Mouse (Mus musculus) T-helper 17 cell (primary cell): ENCODE measurements around the gene Ciao2a.

Source experiments
- in situ Hi-C, 2 experiments: fragments of 300-600 bp; cut with MboI, MseI; formaldehyde crosslinking; loops; 1 replicate in 1 of 2; 2 replicates in 1 of 2; pipeline ENCODE4 v1.15.1; 2025; ENCODE audit warnings: high pct_unique_total_duplicates in 2 of 2

The Ciao2a gene

DNA sequence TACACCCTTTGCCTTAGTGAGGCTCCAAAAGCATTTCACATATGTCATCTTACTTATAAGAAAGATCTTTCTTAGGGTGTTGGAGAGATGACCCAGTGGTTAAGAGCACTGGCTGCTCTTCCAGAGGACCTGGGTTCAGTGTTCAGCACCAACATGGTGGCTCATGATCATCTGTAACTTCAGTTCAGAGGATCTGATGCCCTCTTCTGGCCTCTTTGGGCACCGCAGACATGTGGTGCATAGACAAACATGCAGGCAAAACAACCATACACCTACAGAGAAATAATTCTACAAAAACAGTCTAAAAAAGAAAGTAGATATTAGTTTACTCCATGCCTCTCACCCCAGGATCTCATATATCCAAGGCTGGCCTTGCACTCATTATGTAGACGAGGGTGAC lies 33.7 kb downstream of the Ciao2a start:
- in situ Hi-C loops = loop anchor here in 1 of 2 experiments (25.0 kb wide), 1 partner anchor 1627 kb away; no protein-coding TSS in a partner anchor

DNA sequence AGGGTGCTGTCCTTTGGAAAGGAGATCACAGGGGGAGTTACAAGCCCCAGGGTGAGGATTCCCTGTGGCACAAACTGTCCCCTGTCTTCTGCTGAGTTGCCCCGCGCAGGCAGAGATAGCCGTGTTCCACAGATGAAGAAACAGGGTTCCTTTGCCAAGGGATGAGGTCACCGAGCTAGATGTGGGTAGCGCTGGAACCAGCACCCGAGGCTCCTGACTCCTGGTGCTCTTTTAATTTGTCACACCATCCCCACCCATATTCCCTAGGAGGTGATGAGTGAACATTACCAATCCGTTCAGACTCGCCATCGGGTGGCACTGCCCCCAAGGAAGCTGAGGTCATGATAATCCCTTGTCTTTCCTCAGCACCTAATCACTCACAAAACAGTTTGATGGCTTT lies 36.6 kb downstream of the Ciao2a start:
- in situ Hi-C loops = loop anchor here in 1 of 2 experiments (25.0 kb wide), 1 partner anchor 1624 kb away; no protein-coding TSS in a partner anchor

DNA sequence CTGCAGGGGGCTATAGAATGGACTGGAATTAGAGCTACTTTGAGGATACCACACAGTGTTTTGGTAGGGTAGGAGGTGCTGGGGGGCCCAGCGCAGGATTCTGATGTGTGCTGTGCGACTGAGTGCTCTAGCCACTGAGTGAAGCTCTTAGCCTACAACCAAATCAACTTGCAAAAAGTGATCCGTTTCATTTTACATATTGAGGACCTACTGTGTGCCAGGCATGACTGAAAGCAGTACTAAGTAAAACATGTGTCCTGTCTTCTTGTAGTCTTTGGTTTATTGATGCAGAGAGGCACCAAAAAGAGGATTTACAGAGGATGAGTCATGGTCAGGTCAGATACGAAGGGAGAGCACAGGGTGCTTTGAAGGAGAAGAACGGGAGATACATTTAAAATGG lies 40.8 kb downstream of the Ciao2a start:
- in situ Hi-C loops = loop anchor here in 1 of 2 experiments (25.0 kb wide), 1 partner anchor 1620 kb away; no protein-coding TSS in a partner anchor

DNA sequence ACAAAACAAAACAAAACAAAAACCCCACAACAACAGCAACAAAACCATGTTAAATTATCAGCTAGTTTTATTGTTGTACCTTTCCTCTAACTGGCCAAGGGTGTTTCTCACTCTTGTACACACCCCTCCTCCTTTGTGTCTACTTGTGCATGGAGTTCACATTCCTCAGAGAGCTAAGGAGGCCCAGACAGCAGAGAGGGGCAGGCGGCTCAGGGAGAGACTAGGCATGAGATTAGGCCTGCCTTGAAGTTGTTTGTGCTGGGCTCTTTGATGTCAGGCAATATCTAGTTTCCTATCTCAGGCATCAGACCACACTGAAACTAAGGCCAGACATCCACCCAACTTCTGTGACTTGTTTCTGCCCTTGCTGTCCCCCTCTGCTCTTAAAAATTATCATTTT lies 41.8 kb downstream of the Ciao2a start:
- in situ Hi-C loops = loop anchor here in 1 of 2 experiments (25.0 kb wide), 1 partner anchor 1619 kb away; no protein-coding TSS in a partner anchor

DNA sequence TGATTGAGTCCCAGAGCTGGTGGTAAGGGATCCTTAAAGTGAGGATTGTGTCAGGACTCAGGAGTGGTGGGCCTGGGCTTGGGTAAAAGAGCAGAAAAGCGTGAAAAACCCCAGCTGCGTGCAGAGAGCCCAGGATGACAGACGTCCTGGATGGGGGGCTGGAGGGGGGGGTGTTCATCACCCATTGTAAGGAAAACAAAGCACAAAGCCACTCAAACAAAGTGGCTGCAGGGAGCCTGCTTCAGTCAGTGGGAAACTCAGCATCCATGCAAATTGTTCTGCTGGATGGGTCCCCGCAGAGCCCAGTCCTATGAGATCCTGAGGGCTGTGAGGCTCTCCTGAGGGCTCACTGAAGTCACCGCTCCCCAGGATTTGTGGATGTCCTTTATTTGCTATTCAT lies 44.1 kb downstream of the Ciao2a start:
- in situ Hi-C loops = loop anchor here in 1 of 2 experiments (25.0 kb wide), 1 partner anchor 1617 kb away; no protein-coding TSS in a partner anchor

DNA sequence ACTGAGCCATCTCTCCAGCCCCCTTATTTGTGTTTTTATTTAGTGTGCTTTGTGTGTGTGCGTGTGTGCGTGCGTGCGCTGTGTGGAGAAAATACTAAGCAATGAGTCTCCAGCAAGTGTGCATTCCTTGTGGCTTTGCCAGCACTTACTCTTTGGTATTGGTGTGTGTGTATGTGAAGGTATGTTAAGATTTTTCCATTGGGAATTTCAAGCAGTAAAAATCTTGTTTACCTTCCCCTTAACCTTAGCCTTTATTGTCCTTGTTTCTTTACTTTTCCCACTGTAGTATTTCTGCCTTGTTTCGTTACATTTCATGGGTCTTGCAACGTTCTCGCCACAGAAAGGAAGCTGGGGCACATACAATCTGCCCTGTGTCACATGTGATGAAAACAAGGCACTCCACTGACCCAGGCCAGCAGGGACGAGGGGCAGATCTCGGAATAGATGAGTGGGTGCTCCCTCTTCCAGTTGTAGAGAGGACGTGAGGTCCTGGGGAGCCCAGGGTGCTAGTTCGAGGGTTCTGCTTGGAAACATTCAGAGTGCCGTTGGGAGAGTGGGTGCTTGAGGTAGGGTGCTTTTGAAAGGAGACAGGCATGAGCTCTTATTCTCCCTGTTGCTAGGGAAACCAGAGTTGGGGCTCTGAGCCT lies 45.0 kb downstream of the Ciao2a start:
- in situ Hi-C loops = loop anchor here in 1 of 2 experiments (25.0 kb wide), 1 partner anchor 1616 kb away; no protein-coding TSS in a partner anchor

DNA sequence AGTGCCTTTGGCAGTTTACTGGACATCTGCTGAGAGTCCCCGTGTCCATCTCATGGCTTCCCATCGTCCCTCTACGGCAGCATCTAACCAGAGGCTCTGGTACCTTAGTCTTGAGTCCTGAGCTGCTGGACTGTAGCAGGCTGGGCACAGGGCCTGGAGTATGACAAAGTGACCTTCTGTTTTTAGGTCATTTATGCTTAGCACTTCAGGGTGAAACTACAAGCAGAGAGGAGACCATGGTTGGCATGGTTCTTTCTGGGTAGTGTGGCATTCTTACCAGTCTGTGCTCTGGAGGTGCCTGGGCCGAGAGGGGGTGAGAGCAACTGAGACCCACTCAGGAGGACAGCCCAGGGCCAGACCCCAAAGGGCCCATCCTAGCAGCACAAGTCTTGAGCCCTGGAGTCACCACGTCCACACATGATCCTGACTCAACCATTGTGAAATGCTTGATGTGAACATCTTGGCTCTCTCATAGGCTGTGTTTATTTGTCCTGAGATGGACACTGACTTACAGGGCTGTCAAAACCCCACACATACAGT lies 47.0 kb downstream of the Ciao2a start:
- in situ Hi-C loops = loop anchor here in 1 of 2 experiments (25.0 kb wide), 1 partner anchor 1614 kb away; no protein-coding TSS in a partner anchor

DNA sequence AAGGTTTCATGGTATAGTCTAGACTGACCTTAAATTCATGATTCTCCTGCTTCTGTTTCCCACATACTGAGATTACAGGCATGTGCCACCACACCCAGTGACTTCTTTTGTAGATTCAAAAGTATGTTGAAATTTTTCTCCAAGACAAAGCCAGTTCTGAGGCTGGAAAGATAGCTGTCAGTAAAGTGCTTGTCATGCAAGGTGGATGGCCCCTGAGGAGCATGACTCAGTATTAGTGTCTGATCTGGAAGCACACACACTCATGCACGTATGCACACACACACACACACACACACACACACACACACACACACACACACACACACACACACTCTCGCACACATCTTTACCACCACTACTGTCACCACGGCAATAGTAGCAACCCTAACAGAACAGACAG lies 48.6 kb downstream of the Ciao2a start:
- in situ Hi-C loops = loop anchor here in 1 of 2 experiments (25.0 kb wide), 1 partner anchor 1612 kb away; no protein-coding TSS in a partner anchor

DNA sequence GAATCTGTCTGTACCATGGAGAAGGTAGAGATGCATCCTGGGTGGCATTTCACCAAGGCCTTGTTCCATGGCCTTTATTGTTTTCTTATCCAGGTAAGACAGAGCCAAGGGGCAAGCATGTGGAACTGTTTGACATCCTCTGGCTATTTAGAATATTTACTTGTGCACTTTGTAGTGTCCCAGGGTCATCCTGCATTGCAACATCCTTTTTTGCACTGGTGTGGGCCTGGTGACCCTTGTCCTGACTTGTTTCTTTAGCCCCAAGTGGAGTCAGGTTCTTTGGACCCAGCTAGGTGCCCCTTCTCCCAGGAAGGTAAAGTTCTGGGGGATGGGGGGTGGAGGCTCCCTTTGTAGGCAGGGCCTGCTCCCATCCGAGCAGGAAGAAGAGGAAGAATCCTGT lies 51.6 kb downstream of the Ciao2a start:
- in situ Hi-C loops = no loop called here

DNA sequence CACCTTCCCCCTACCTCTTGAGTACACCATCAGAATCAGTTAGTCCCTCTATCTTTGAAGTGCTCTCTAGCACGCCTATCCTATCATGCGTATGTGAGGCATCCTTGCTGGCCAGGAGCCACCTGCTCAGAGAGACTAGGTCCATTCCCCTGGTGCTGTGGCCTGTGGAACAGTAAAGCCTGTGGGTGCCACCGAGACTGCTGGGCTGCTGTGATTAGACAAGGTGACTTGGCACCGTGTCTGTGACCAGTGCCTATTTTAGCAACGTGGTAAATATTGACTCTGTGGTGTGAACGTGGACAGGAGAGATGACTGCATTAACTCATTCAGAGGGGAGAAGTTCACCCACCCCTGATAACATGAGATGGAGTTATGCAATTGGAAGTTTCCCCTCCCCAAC lies 53.4 kb downstream of the Ciao2a start:
- in situ Hi-C loops = no loop called here

DNA sequence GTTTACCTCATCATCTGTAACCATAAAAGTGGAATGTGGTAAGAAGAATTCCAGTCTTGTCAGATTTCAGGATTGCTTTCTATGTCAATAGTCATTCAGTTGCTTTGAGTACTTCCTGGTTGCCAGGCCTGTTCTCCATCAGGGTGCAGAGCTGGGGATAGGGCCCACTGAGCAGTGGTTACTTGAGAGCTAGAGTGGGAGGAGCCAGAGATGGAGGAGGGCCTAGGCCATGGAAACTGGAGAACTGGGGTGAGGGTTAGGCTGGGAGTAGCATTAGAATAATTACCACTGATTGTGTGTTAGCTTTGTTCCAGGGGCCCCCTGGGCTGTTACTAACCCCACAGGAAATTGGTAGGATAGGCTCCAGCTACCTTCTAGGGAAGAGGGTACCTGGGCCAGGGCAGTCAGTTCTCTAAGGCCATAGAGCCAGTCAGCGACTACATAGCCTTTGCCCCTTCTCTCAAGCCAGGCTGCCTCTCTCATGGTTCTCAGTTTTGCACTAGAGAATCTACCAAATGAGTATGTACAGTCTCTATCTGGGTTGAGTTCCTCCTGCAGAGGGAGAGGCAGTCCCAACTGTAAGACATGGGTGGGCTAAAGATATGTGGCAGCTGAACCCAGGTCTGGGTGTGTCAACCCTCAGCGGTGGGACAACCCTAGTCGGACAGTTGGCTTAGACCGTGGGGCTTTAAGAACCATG lies 54.9 kb downstream of the Ciao2a start:
- in situ Hi-C loops = no loop called here

DNA sequence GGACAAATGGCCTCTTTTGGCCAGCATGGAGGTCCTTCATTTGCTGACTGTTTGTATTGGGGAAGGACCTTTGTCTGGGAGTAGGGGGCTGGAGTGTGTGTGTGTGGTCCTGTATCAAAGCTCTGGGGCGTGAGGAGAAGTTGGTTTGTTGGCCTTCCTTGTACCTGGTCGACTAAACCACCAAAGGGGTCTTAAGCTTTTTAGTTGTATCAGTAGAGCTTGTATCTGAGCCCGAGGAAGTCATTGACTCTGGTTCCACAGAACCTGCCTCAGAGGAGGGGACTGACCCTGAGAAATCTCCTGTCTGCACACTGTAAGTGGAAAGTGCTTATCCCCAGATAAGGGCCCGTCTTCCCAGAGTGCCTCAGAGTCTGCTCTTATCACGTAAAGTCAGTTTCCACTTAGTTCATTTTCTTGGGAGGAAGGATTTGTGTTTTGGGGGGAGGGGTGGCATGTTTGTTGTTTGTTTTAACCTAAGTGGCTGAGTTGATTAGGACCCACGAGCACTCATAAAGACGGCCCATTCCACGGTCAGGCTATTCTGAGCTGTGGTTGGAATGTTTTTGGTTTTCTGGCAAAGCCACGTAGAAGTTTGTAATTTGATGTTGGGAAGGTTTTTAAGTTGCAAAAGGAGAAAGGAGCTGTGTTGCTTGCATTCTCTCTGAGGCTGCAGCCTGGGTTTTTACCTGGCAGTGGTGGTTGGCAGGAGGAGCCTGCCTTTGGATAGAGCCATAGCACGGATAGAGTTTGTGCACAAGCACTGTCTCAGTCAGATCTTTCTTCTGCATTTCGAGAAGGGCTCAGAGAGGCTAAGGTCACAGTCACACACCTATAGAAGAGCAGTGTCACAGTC lies 55.6 kb downstream of the Ciao2a start:
- in situ Hi-C loops = no loop called here

DNA sequence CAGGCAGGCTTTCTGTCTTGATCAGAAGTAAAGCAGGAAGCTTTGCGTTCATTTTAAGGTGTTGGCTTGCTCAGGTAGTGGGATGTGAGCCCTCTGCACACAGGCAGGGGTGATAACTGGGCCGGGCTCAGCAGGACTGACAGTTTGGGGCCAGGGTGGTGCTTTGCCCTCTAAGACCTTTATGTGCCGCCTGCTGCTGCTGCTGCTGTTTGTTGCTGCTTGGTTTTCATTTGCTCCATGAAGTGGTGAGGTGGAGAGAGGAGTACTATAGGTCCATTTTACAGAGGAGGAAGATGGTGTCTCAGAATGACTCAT lies 56.2 kb downstream of the Ciao2a start:
- in situ Hi-C loops = no loop called here

DNA sequence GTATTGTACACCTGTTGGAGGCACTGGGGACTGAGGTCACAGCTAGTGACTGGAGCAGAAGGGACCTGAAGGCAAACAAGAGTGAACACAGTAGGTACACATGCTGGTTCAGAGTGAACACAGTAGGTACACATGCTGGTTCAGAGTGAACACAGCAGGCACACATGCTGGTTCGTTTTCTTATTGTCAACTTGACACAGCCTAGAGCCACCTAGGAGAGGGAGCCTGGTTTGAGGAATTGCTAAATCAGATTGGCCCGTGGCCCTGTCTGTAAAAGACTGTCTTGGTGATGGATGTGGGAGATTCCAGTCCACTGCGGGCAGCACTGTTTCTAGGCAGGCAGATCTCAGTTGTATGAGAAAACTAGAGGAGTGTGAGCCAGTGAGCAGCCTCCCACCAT lies 56.6 kb downstream of the Ciao2a start:
- in situ Hi-C loops = no loop called here

DNA sequence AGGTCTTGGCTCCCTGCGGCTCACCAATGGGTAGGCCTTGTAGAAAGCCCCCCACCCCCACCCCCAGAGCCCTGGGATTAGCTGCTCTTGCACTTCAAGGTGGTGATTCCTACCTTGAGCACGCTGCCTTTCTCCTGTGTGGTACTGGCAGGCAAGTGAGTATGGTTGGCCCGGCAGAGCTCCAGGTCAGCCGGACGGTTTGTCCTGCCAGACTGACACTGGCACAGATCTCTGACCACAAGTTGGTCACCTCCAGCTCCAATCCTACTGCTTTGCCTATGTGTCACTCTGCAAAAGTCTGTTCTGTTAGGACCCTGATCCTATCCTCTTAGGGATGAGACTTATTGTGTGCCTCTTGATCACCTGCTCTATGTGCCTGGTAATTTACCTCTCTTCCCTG lies 58.2 kb downstream of the Ciao2a start:
- in situ Hi-C loops = no loop called here

DNA sequence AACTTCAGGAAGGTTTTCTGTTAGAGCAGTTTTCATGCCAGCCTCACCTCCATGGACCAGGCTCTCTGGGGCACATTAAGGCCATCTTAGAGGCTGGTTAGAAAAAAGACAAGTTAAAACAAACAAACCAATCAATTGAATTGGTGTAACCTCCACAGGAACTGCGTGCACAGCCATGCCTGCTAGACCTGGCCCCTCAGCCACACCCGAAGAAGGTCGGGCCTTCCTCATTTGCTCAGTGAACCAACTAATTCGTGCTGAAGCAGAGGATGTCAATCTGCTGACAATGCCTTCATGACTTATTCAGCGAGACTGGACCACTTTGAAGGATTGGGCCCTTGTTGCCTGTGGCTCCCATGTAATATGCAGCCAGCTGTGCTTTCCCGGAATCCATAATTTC lies 60.0 kb downstream of the Ciao2a start:
- in situ Hi-C loops = no loop called here
